Mouse (Mus musculus) forebrain, embryonic 11.5 days (tissue): ENCODE data around the gene Stfa3. TPM values are rescaled to one million over a fixed set of nuclear protein-coding genes. Genes with fewer than 3 reads are reported as not detected.
"Not testable (repeated sequence)": the region's sequence is repeated elsewhere in the genome, so short reads cannot be mapped to it uniquely, and the experiment has no call there.

ENCODE experiments used
- ATAC-seq: fragments of 200-750 bp; cut with Nextera tagmentation; replicated peaks from 2 replicates; pipeline ENCODE4 v1.8.0; 2017; ENCODE audit warnings: moderate TSS enrichment; ENCODE audit not compliant: low FRiP score
- DNase-seq: peaks from one replicate; pipeline ENCODE4 v3.0.0-alpha.2; 2017; ENCODE audit warnings: low spot score
- H3K27ac ChIP-seq: fragments of 300-500 bp; sonication (generic); 2 replicates; pipeline ENCODE4 v1.5.1; 2014; ENCODE audit warnings: low read depth, low read length
- H3K27me3 ChIP-seq: fragments of 300-500 bp; sonication (generic); 2 replicates; pipeline ENCODE4 v1.6.1; 2014; ENCODE audit warnings: mild to moderate bottlenecking, low read length, mixed read lengths; ENCODE audit not compliant: control insufficient read depth, insufficient read depth
- H3K36me3 ChIP-seq: fragments of 300-500 bp; sonication (generic); 2 replicates; pipeline ENCODE4 v1.6.1; 2014; ENCODE audit warnings: mild to moderate bottlenecking, low read length, moderate library complexity, mixed read lengths; ENCODE audit not compliant: control insufficient read depth, insufficient read depth
- H3K4me1 ChIP-seq: fragments of 300-500 bp; sonication (generic); replicated peaks from 2 replicates; pipeline ENCODE4 v1.6.1; 2014; ENCODE audit warnings: low read length, mixed read lengths; ENCODE audit not compliant: control insufficient read depth, insufficient read depth
- H3K4me2 ChIP-seq: fragments of 300-500 bp; sonication (generic); 2 replicates; pipeline ENCODE4 v1.6.1; 2014; ENCODE audit warnings: low read depth, mild to moderate bottlenecking, low read length, moderate library complexity, mixed read lengths; ENCODE audit not compliant: severe bottlenecking
- H3K4me3 ChIP-seq: fragments of 300-500 bp; sonication (generic); 2 replicates; pipeline ENCODE4 v1.5.1; 2014; ENCODE audit warnings: low read depth, low read length
- H3K9ac ChIP-seq: fragments of 300-500 bp; sonication (generic); 2 replicates; pipeline ENCODE4 v1.6.1; 2014; ENCODE audit warnings: low read length
- H3K9me3 ChIP-seq: fragments of 300-500 bp; sonication (generic); 2 replicates; pipeline ENCODE4 v1.6.1; 2016; ENCODE audit warnings: low read length, mixed read lengths; ENCODE audit not compliant: control insufficient read depth
- WGBS: fragments of 180-500 bp; shearing (Covaris S2); extraction: QIAGEN DNeasy Blood & Tissue Kit; methylation state at CpG from one replicate; pipeline ENCODE4 v1.1.7; 2014; 5-methylcytosine and 5-hydroxymethylcytosine counted together
- polyA plus RNA-seq: library from polyadenylated mRNA; unstranded; fragments of >200 nt; fragmentation: Nextera tagmentation; extraction: Ambion mirVana; gene quantifications from 2 replicates; pipeline ENCODE4 v1.2.1, GENCODE M21; 2014

Stfa3 gene
- polyA plus RNA-seq, 1 experiment from 2014 or later = not detected

DNA sequence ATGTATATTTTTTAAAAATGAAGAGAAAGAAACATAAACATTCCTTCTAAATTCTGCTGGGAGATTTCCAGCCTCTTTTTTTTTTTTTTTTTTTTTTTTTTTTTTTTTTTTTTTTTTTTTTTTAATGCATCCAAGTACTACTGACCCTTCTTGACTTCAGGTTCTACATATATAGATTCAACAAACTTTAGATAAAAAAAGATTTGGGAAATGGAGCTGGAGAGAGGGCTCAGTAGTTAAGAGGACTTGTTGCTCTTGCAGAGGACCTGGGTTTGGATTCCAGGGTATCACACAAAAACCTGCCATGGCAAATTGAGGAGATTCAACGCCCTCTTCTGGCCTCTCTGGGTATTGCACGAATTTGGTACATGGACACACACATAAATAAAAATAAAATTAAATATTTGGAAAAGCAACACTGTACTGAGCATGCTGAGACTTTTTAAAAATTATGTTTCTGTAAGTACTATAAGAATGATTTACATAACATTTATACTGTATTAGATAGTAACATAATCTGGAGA, 14.8 kb upstream of the Stfa3 start:
- no peak overlapping the region for H3K27ac ChIP-seq
- no peak for ATAC-seq
- H3K9ac ChIP-seq = no peak overlapping the region
- H3K4me3 ChIP-seq = no peak overlapping the region
- H3K9me3 ChIP-seq = no peaks in the 10 kb centered on the region
- H3K27me3 ChIP-seq = no peaks in the 10 kb centered on the region
- 0 out of 2 replicates have a peak, but pooled peaks cover 3% of the 10 kb centered on the region for H3K4me1 ChIP-seq
- H3K36me3 ChIP-seq = no peaks in the 10 kb centered on the region
- no peak overlapping the region for H3K4me2 ChIP-seq
- WGBS = 4% methylated on average over 2 of the region's 2 CpGs
- peak; percentile 59 for DNase-seq

DNA sequence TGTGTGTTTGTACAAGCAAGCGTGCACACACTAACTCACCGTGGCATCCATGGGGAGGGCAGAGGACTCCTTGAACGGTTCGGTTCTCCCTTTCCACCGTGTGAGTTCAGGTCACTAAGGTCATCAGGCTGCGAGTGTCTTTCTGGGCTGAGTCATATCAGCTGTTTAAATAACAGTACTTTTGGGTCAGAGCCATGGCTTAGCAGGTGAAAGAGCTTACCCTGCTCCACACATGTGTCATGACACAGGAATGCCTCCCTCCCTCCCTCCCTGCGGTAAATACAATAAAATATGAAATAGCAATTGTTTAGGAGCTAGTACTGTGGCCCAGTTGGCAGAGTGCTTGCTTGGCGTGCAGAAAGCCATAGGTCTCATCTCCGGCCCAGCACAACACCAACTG, 14.2 kb upstream of the Stfa3 start:
- no peaks in the 10 kb centered on the region for H3K36me3 ChIP-seq
- no peak for DNase-seq
- H3K27me3 ChIP-seq = no peaks in the 10 kb centered on the region
- no peak overlapping the region for H3K4me3 ChIP-seq
- no peak overlapping the region for H3K4me2 ChIP-seq
- no peaks in the 10 kb centered on the region for H3K9me3 ChIP-seq
- H3K9ac ChIP-seq = no peak overlapping the region
- no peak overlapping the region for H3K27ac ChIP-seq
- H3K4me1 ChIP-seq = 0 out of 2 replicates have a peak, but pooled peaks cover 3% of the 10 kb centered on the region
- 92% methylated on average over 9 of the region's 9 CpGs for WGBS
- no peak for ATAC-seq

DNA sequence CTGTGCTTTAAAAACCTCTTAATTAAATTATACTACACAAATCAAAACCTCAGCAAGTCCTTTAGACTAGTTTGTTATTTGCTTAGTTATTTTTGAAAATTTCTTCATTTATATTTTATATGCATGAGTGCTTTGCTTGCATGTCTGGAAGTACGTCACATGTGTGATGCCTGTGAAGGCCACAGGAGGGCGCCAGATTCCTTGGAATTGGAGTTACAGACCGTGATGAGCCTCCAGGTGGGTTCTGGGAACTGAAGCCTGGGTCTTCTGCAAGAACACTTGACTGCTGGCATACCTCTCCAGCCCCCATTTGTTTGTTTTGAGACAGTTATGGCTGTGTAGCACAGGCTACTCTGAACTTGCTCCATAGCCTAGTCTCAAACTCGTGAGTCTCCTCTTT, 13.7 kb upstream of the Stfa3 start:
- DNase-seq = no peak
- Histone ChIP-seq H3K27me3 (no peaks in the 10 kb centered on the region), H3K9me3 (no peaks in the 10 kb centered on the region), H3K36me3 (no peaks in the 10 kb centered on the region), H3K9ac (no peak overlapping the region), H3K27ac (no peak overlapping the region), H3K4me1 (0 out of 2 replicates have a peak, but pooled peaks cover 3% of the 10 kb centered on the region), H3K4me3 (no peak overlapping the region), H3K4me2 (no peak overlapping the region)
- 71% methylated on average over 4 of the region's 4 CpGs for WGBS
- ATAC-seq = no peak

- Histone ChIP-seq H3K4me1 (0 out of 2 replicates have a peak, but pooled peaks cover 3% of the 10 kb centered on the region), H3K27ac (no peak overlapping the region), H3K4me3 (no peak overlapping the region), H3K27me3 (no peaks in the 10 kb centered on the region), H3K4me2 (no peak overlapping the region), H3K9me3 (no peaks in the 10 kb centered on the region), H3K36me3 (no peaks in the 10 kb centered on the region), H3K9ac (no peak overlapping the region)
- 89% methylated on average over 2 of the region's 2 CpGs for WGBS
- DNase-seq (no peak), ATAC-seq (no peak)
Measured at GRCm38 (mm10) chr16:36467936-36468335, 12.7 kb upstream of the Stfa3 start.

DNA sequence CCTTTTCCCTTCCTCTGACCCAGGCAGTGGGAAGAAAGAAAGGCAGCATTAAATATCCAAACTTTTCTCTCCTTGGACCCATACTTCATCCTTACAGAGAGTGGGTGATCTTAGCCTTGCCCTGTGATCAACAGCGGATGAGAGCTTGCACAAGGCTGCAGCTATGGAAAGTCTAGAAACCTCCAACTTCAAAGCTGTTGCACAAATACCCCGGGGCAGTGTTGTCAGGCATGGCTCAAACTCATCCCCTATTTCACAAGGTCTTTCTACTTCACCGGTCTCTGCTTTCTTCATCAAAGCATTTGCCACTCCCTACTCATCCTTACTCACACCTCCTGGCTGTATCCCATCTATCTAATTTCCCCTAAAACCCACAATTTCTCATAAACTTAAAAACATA, 10.2 kb upstream of the Stfa3 start:
- Histone ChIP-seq H3K9ac (no peak overlapping the region), H3K27me3 (no peaks in the 10 kb centered on the region), H3K36me3 (no peaks in the 10 kb centered on the region), H3K4me2 (no peak overlapping the region), H3K27ac (no peak overlapping the region), H3K4me3 (no peak overlapping the region), H3K4me1 (no peaks in the 10 kb centered on the region), H3K9me3 (no peaks in the 10 kb centered on the region)
- WGBS = 88% methylated on average over 3 of the region's 3 CpGs
- no peak for DNase-seq
- no peak for ATAC-seq

DNA sequence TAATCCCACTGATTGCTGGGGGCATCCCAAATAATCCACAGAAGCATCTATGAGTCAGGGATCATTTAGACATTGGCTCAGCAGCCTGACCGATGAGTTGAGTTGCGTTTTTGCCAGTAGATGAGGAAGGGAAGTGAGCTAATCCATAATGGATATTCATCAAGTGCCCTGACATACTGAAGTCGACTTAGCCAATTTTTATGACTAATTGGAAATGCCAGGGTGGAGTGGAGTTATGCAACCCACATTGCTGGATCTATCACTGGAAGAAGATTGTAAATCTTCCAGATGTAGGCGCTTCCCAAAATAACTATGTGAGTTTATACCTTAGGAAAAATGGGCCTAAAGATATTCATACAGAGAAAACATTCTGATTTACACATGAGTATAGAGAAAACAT, 8.9 kb upstream of the Stfa3 start:
- WGBS = 92% methylated on average over 4 of the region's 4 CpGs
- no peak for ATAC-seq
- Histone ChIP-seq H3K9ac (no peak overlapping the region), H3K36me3 (no peaks in the 10 kb centered on the region), H3K9me3 (no peaks in the 10 kb centered on the region), H3K4me1 (no peaks in the 10 kb centered on the region), H3K27me3 (no peaks in the 10 kb centered on the region), H3K4me3 (no peak overlapping the region), H3K27ac (no peak overlapping the region), H3K4me2 (no peak overlapping the region)
- DNase-seq = no peak

DNA sequence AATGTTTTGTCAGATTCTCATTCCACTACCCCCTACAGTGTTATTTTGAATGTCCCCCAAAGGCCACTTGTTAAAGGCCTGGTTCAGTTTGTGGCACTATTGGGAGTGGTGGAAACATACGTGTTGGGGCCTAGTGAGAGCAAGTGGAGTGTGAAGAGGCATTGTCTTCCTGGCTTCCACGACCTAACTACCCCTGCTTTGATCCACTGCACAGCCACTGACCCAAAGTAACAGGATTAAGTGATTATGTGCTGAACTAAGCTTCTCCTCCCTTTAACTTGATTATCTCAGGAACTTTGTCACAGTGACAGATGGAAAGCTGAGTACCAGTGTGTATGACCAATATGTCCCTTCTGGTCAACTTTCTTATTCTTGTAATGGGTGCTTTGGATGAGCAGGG, 5.2 kb upstream of the Stfa3 start:
- Histone ChIP-seq H3K4me3 (no peak overlapping the region), H3K4me1 (no peaks in the 10 kb centered on the region), H3K27me3 (no peaks in the 10 kb centered on the region), H3K4me2 (no peak overlapping the region), H3K9me3 (no peaks in the 10 kb centered on the region), H3K36me3 (no peaks in the 10 kb centered on the region), H3K9ac (no peak overlapping the region), H3K27ac (no peak overlapping the region)
- WGBS = 9% methylated on average over 2 of the region's 2 CpGs
- DNase-seq (peak; percentile 53), ATAC-seq (peak; percentile 82)

DNA sequence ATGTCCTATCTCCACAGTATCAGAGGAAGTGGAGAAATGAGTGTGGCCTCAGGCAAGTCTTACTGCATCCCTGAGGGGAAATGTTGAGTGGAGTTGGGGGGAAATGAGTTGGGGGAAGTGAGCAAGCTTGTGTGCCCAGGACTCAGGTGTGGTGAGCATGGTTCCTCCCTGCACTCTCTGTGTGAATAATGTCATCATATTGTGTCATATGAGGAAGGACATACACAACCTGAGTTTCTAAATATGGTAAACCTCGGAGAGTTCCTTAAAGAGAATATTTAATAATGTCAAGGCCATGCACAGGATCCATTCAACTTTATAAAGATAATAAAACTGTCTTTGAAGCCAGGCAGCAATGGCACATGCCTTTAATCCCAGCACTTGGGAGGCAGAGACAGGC, 34.2 kb downstream of the Stfa3 start:
- DNase-seq, H3K36me3 ChIP-seq, H3K9ac ChIP-seq, H3K27me3 ChIP-seq, ATAC-seq, H3K4me3 ChIP-seq, H3K9me3 ChIP-seq, H3K4me2 ChIP-seq, H3K27ac ChIP-seq, H3K4me1 ChIP-seq: not testable (repeated sequence)
- WGBS = 92% methylated on average over 1 of the region's 1 CpGs

- no peaks in the 10 kb centered on the region for H3K36me3 ChIP-seq
- ATAC-seq (no peak), DNase-seq (no peak)
- no peak within 1 kb of the TSS for H3K9ac ChIP-seq
- no peaks in the 10 kb centered on the region for H3K4me1 ChIP-seq
- no peak within 1 kb of the TSS for H3K4me2 ChIP-seq
- H3K4me3 ChIP-seq = no peak within 1 kb of the TSS
- no peaks in the 10 kb centered on the region for H3K9me3 ChIP-seq
- no peaks in the 10 kb centered on the region for H3K27me3 ChIP-seq
- no peak within 1 kb of the TSS for H3K27ac ChIP-seq
Measured at GRCm38 (mm10) chr16:36408357-36408756, 46.8 kb downstream of the Stfa3 start, which contains the start of gene Stfa2. TSS of gene Stfa2 (minus strand) at chr16:36408457.
